Mouse (Mus musculus) liver, embryonic 16.5 days (tissue): Measurements from ENCODE around the gene Capns1. TPM values are rescaled to one million over a fixed set of nuclear protein-coding genes. Genes with fewer than 3 reads are reported as not detected.
A peak's percentile ranks its signal among the peaks of the same experiment; 100 is the strongest.
"Not testable (repeated sequence)": the region's sequence is repeated elsewhere in the genome, so short reads cannot be mapped to it uniquely, and the experiment has no call there.

ENCODE experiments used
- ATAC-seq: fragments of 200-750 bp; cut with Nextera tagmentation; 2 replicates; pipeline ENCODE4 v1.8.0; 2017; ENCODE audit warnings: low read depth, mild to moderate bottlenecking, moderate number of reproducible peaks, moderate library complexity
- H3K27ac ChIP-seq: fragments of 300-500 bp; sonication (generic); 2 replicates; pipeline ENCODE4 v1.5.1; 2014; ENCODE audit warnings: mild to moderate bottlenecking, low read length
- H3K27me3 ChIP-seq: fragments of 300-500 bp; sonication (generic); 2 replicates; pipeline ENCODE4 v1.6.1; 2014; ENCODE audit warnings: low read depth, low read length, mixed read lengths; ENCODE audit not compliant: control insufficient read depth, insufficient read depth
- H3K36me3 ChIP-seq: fragments of 300-500 bp; sonication (generic); 2 replicates; pipeline ENCODE4 v1.6.1; 2014; ENCODE audit warnings: mild to moderate bottlenecking; ENCODE audit not compliant: control insufficient read depth, insufficient read depth
- H3K4me1 ChIP-seq: fragments of 300-500 bp; sonication (generic); 2 replicates; pipeline ENCODE4 v1.6.1; 2014; ENCODE audit warnings: low read depth, low read length, mixed read lengths; ENCODE audit not compliant: control insufficient read depth
- H3K4me2 ChIP-seq: fragments of 300-500 bp; sonication (generic); 2 replicates; pipeline ENCODE4 v1.6.1; 2014; ENCODE audit warnings: low read depth, low read length, mixed read lengths
- H3K4me3 ChIP-seq: fragments of 300-500 bp; sonication (generic); 2 replicates; pipeline ENCODE4 v1.5.1; 2014; ENCODE audit warnings: low read depth, mild to moderate bottlenecking, low read length
- H3K9ac ChIP-seq: fragments of 300-500 bp; sonication (generic); 2 replicates; pipeline ENCODE4 v1.6.1; 2014; ENCODE audit warnings: low read depth, low read length
- H3K9me3 ChIP-seq: fragments of 300-500 bp; sonication (generic); replicated peaks from 2 replicates; pipeline ENCODE4 v1.6.1; 2016; ENCODE audit warnings: low read length; ENCODE audit not compliant: control insufficient read depth
- WGBS: fragments of 180-500 bp; shearing (Covaris S2); extraction: QIAGEN DNeasy Blood & Tissue Kit; methylation state at CpG from one replicate; pipeline ENCODE4 v1.1.7; 2014; ENCODE audit not compliant: insufficient replicate concordance; 5-methylcytosine and 5-hydroxymethylcytosine counted together
- polyA plus RNA-seq: library from polyadenylated mRNA; unstranded; fragments of >200 nt; fragmentation: Nextera tagmentation; extraction: Ambion mirVana; gene quantifications from 2 replicates; pipeline ENCODE4 v1.2.1, GENCODE M21; 2015

Capns1 gene
- polyA plus RNA-seq = 29.6 and 30.7 TPM in 2 replicates

DNA sequence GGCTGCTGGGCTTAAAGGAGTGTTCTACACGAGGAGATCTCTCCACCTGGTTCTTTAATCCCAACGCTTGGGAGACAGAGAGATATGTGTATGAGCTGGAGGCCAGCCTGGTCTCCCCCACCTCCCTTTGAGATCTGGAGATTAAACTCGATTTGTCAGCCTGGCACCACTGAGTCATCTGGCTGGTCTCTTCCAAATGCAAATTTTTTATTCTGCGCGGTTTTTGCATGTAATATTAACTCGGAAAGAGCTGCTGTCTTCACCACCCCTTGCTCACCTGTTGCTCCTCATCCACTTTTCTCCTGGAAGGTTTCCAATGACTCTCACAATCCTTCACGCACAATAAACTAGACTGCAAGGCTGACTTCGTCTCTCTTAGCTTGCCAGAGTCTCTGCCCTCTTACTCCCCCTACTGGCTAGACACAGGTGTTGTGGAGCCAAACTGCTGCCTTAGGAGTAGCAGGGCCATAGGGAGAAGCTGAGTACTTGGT lies at the start of gene Capns1:
TSS of gene Capns1 (minus strand) at position 331 of the 491 bp plus-strand sequence.
- H3K4me3 ChIP-seq = no peak within 1 kb of the TSS
- H3K27me3 ChIP-seq = no peaks in the 10 kb centered on the region
- H3K27ac ChIP-seq = no peak within 1 kb of the TSS
- ATAC-seq = no peak
- H3K4me2 ChIP-seq = no peak within 1 kb of the TSS
- H3K36me3 ChIP-seq = no peaks in the 10 kb centered on the region
- no peaks in the 10 kb centered on the region for H3K9me3 ChIP-seq
- 6% methylated on average over 8 of the region's 8 CpGs for WGBS
- H3K9ac ChIP-seq = no peak within 1 kb of the TSS
- H3K4me1 ChIP-seq = peaks cover 18% of the 10 kb centered on the region

- not testable (repeated sequence) for H3K9me3 ChIP-seq, H3K4me3 ChIP-seq, H3K4me2 ChIP-seq, H3K27ac ChIP-seq, H3K27me3 ChIP-seq, H3K9ac ChIP-seq, H3K4me1 ChIP-seq, H3K36me3 ChIP-seq, ATAC-seq
- WGBS = 60% methylated on average over 3 of the region's 3 CpGs
These were observed 38.8 kb upstream of the Capns1 start for GRCm38 (mm10) chr7:30237374-30237773.

DNA sequence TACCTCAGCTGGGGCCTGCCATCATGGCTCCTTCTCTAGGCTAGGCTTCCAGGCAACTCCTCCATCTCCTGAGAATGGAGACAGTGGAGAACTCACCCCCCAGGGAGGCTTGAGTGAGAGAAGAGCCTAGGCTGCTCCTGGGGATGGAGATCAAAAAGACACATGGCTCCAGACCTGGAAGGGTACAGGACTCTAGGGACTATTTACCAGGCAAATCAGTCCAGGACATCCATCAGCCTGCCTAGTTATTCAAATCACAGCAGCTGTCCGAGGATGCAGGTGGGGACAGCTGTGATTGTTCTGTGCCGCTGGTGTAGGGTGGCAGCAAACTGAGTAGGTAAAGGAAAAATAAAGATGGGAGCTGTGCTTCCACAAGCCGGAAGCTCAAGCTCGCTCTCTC lies 37.0 kb upstream of the Capns1 start, which contains the start of gene Ovol3:
TSS of gene Ovol3 (minus strand) at position 101 of the 400 bp plus-strand sequence.
- no peak within 1 kb of the TSS for H3K27ac ChIP-seq
- WGBS = 67% methylated on average over 4 of the region's 4 CpGs
- no peak for ATAC-seq

GRCm38 (mm10) chr7:30235091-30235490 lies 36.5 kb upstream of the Capns1 start:
- Histone ChIP-seq H3K36me3 (no peaks in the 10 kb centered on the region), H3K4me2 (no peak overlapping the region), H3K27ac (no peak overlapping the region), H3K4me3 (no peak overlapping the region), H3K4me1 (peaks cover 16% of the 10 kb centered on the region), H3K27me3 (no peaks in the 10 kb centered on the region), H3K9me3 (no peaks in the 10 kb centered on the region), H3K9ac (no peak overlapping the region)
- ATAC-seq = no peak
- 65% methylated on average over 8 of the region's 8 CpGs for WGBS

More for the DNA sequence above, 37.0 kb upstream of the Capns1 start, which contains the start of gene Ovol3:
- H3K27me3 ChIP-seq = no peaks in the 10 kb centered on the region
- no peak within 1 kb of the TSS for H3K4me3 ChIP-seq
- H3K36me3 ChIP-seq = no peaks in the 10 kb centered on the region
- no peak within 1 kb of the TSS for H3K4me2 ChIP-seq
- H3K9ac ChIP-seq = no peak within 1 kb of the TSS
- H3K9me3 ChIP-seq = no peaks in the 10 kb centered on the region
- H3K4me1 ChIP-seq = peaks cover 16% of the 10 kb centered on the region

- H3K9ac ChIP-seq = no peak overlapping the region
- H3K4me3 ChIP-seq = no peak overlapping the region
- H3K4me1 ChIP-seq = peaks cover 16% of the 10 kb centered on the region
- WGBS = 84% methylated on average over 15 of the region's 15 CpGs
- ATAC-seq = no peak
- no peaks in the 10 kb centered on the region for H3K9me3 ChIP-seq
- H3K27me3 ChIP-seq = no peaks in the 10 kb centered on the region
- no peak overlapping the region for H3K27ac ChIP-seq
- no peak overlapping the region for H3K4me2 ChIP-seq
- no peaks in the 10 kb centered on the region for H3K36me3 ChIP-seq
These were observed 35.8 kb upstream of the Capns1 start for GRCm38 (mm10) chr7:30234276-30234858.

GRCm38 (mm10) chr7:30233387-30233786 lies 34.8 kb upstream of the Capns1 start:
- Histone ChIP-seq H3K9ac (no peak overlapping the region), H3K4me1 (peaks cover 16% of the 10 kb centered on the region), H3K4me3 (no peak overlapping the region), H3K9me3 (no peaks in the 10 kb centered on the region), H3K4me2 (peak overlapping the region; percentile 84; the same call in 1 of the 2 replicates), H3K36me3 (no peaks in the 10 kb centered on the region), H3K27ac (no peak overlapping the region), H3K27me3 (no peaks in the 10 kb centered on the region)
- WGBS = 81% methylated on average over 20 of the region's 20 CpGs
- ATAC-seq = no peak

GRCm38 (mm10) chr7:30232631-30233148 lies 34.1 kb upstream of the Capns1 start:
- WGBS = 5% methylated on average over 24 of the region's 24 CpGs

DNA sequence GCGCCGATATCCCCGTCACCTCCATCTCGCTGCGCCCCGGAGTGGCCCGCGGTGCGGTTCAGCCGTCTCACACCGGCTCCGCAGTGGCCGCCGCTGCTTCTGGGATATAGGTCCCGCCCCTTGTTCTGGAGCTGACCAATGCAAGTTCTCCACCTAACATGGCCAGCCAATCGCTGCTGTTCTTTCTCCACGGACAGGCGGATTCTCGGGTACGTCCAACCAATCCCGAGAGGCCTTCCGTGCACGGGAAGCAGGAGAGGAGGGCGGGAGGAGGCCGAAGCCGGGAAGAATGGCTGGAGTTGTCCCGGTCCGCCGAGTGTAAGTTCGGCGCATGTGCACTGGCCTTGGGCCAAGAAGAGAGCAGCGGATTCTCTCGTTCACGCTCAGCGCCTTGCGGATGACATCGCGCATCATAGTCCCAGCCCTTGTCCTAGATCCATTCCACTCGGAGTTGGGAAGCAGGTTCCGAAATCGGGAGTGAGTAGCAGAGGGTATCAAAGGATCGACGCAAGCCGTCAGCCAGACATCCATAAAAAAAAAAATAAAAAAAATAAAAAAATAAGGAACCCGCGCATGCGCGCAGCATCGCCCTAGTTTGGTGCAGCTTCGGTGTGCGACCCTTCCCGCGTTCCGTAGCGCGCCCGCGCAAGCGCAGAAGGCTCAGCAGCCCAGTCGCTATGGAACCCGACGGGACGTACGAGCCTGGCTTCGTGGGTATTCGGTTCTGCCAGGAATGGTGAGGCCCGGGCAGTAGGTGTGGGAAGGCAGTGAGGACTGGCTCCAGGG lies 33.3 kb upstream of the Capns1 start, which contains the start of the genes Polr2i and Tbcb:
TSS of gene Polr2i (plus strand) at position 280 of the 786 bp plus-strand sequence.
TSS of gene Tbcb (minus strand) at position 604 of the 786 bp plus-strand sequence.
- Histone ChIP-seq H3K4me3 (peak within 1 kb of the TSS; percentile 83), H3K4me2 (peak within 1 kb of the TSS; percentile 84), H3K4me1 (peaks cover 16% of the 10 kb centered on the region), H3K27me3 (no peaks in the 10 kb centered on the region), H3K9me3 (no peaks in the 10 kb centered on the region), H3K27ac (peak within 1 kb of the TSS; percentile 94), H3K9ac (peak within 1 kb of the TSS; percentile 78), H3K36me3 (no peaks in the 10 kb centered on the region)
- WGBS = 0% methylated on average over 67 of the region's 67 CpGs
- ATAC-seq = peak; percentile 97

More at GRCm38 (mm10) chr7:30232631-30233148, 34.1 kb upstream of the Capns1 start:
- Histone ChIP-seq H3K27me3 (no peaks in the 10 kb centered on the region), H3K9ac (peak overlapping the region; percentile 78), H3K9me3 (no peaks in the 10 kb centered on the region), H3K27ac (peak overlapping the region; percentile 94), H3K4me1 (peaks cover 16% of the 10 kb centered on the region), H3K36me3 (no peaks in the 10 kb centered on the region), H3K4me3 (peak overlapping the region; percentile 83), H3K4me2 (peak overlapping the region; percentile 84)
- no peak; the same call in 1 of the 2 replicates for ATAC-seq
